Mouse (Mus musculus) liver, postnatal 0 days (tissue): ENCODE data around the gene Gigyf2. TPM values are rescaled to one million over a fixed set of nuclear protein-coding genes. Genes with fewer than 3 reads are reported as not detected.

Experiments
- ATAC-seq: fragments of 200-750 bp; cut with Nextera tagmentation; 2 replicates; pipeline ENCODE4 v1.8.0; 2017; ENCODE audit warnings: mild to moderate bottlenecking, moderate library complexity
- DNase-seq: peaks from one replicate; pipeline ENCODE4 v3.0.0-alpha.2; 2016
- H3K27ac ChIP-seq: fragments of 300-500 bp; sonication (generic); 2 replicates; pipeline ENCODE4 v1.5.1; 2014; ENCODE audit warnings: antibody characterized with exemption, moderate library complexity, mild to moderate bottlenecking, low read depth
- H3K27me3 ChIP-seq: fragments of 300-500 bp; sonication (generic); 2 replicates; pipeline ENCODE4 v1.6.1; 2014; ENCODE audit warnings: low read length, control low read depth, mixed read lengths; ENCODE audit not compliant: insufficient read depth
- H3K36me3 ChIP-seq: fragments of 300-500 bp; sonication (generic); replicated peaks from 2 replicates; pipeline ENCODE4 v1.6.1; 2014; ENCODE audit warnings: mild to moderate bottlenecking, control low read depth, low read length, moderate library complexity, mixed read lengths; ENCODE audit not compliant: insufficient read depth
- H3K4me1 ChIP-seq: fragments of 300-500 bp; sonication (generic); 2 replicates; pipeline ENCODE4 v1.6.1; 2014; ENCODE audit warnings: antibody characterized with exemption, mild to moderate bottlenecking, control low read depth; ENCODE audit not compliant: insufficient read depth
- H3K4me2 ChIP-seq: fragments of 300-500 bp; sonication (generic); 2 replicates; pipeline ENCODE4 v1.6.1; 2014; ENCODE audit warnings: low read depth, mild to moderate bottlenecking, low read length, moderate library complexity, mixed read lengths
- H3K4me3 ChIP-seq: fragments of 300-500 bp; sonication (generic); 2 replicates; pipeline ENCODE4 v1.5.1; 2014; ENCODE audit warnings: low read depth, low read length
- H3K9ac ChIP-seq: fragments of 300-500 bp; sonication (generic); replicated peaks from 2 replicates; pipeline ENCODE4 v1.6.1; 2014; ENCODE audit warnings: mild to moderate bottlenecking, moderate library complexity
- H3K9me3 ChIP-seq: fragments of 300-500 bp; sonication (generic); 2 replicates; pipeline ENCODE4 v1.6.1; 2016; ENCODE audit warnings: mild to moderate bottlenecking, control low read depth, low read length, mixed read lengths
- CTCF ChIP-seq: sonication (generic); IDR thresholded peaks from 2 replicates; pipeline ENCODE4 v1.5.1; 2016; ENCODE audit warnings: antibody characterized with exemption, low read depth
- EP300 ChIP-seq: IDR thresholded peaks from 2 replicates; pipeline ENCODE4 v1.6.1; 2016; ENCODE audit warnings: antibody characterized with exemption, low read depth, mild to moderate bottlenecking
- WGBS: fragments of 180-500 bp; shearing (Covaris S2); extraction: QIAGEN DNeasy Blood & Tissue Kit; methylation state at CpG from one replicate; pipeline ENCODE4 v1.1.7; 2014; ENCODE audit not compliant: insufficient replicate concordance; 5-methylcytosine and 5-hydroxymethylcytosine counted together
- polyA plus RNA-seq: library from polyadenylated mRNA; unstranded; fragments of >200 nt; fragmentation: Nextera tagmentation; extraction: Ambion mirVana; gene quantifications from 2 replicates; pipeline ENCODE4 v1.2.1, GENCODE M21; 2015

Gigyf2 gene
- polyA plus RNA-seq, 1 experiment from 2014 or later: 13.3 TPM

GRCm38 (mm10) chr1:87486386-87486785, 159.6 kb downstream of the Gigyf2 start:
- Histone ChIP-seq H3K9ac (no peak overlapping the region), H3K4me1 (no peaks in the 10 kb centered on the region), H3K4me3 (no peak overlapping the region), H3K4me2 (no peak overlapping the region), H3K27me3 (no peaks in the 10 kb centered on the region), H3K27ac (no peak overlapping the region), H3K9me3 (no peaks in the 10 kb centered on the region), H3K36me3 (peaks cover 5% of the 10 kb centered on the region; the same call in 1 of the 2 replicates)
- ATAC-seq (no peak), DNase-seq (no peak)
- TF ChIP-seq CTCF: no peak
- no peak for TF ChIP-seq EP300
- WGBS: 65% methylated on average over 6 of the region's 6 CpGs

- 69% methylated on average over 3 of the region's 3 CpGs for WGBS
- DNase-seq: no peak
Measured at GRCm38 (mm10) chr1:87492285-87492684, 165.5 kb downstream of the Gigyf2 start.

GRCm38 (mm10) chr1:87493542-87493941, 166.7 kb downstream of the Gigyf2 start:
- Histone ChIP-seq H3K4me1 (no peaks in the 10 kb centered on the region), H3K9me3 (no peaks in the 10 kb centered on the region), H3K4me3 (no peak overlapping the region), H3K27me3 (no peaks in the 10 kb centered on the region), H3K27ac (no peak overlapping the region), H3K36me3 (no peaks in the 10 kb centered on the region), H3K9ac (no peak overlapping the region), H3K4me2 (no peak overlapping the region)
- ATAC-seq (no peak), DNase-seq (no peak)
- no peak for TF ChIP-seq CTCF
- no peak for TF ChIP-seq EP300
- WGBS: 66% methylated on average over 4 of the region's 4 CpGs

More at GRCm38 (mm10) chr1:87492285-87492684, 165.5 kb downstream of the Gigyf2 start:
- Histone ChIP-seq H3K4me2 (no peak overlapping the region), H3K27me3 (no peaks in the 10 kb centered on the region), H3K9me3 (no peaks in the 10 kb centered on the region), H3K9ac (no peak overlapping the region), H3K4me3 (no peak overlapping the region), H3K4me1 (no peaks in the 10 kb centered on the region), H3K36me3 (peaks cover 5% of the 10 kb centered on the region; the same call in 1 of the 2 replicates), H3K27ac (no peak overlapping the region)
- no peak for TF ChIP-seq CTCF
- TF ChIP-seq EP300: no peak
- no peak for ATAC-seq

Other genes with a start within 250 kb of the Gigyf2 start
- not detected in 2 replicates for gene Alppl2, start 237.1 kb upstream of the Gigyf2 start, polyA plus RNA-seq
- gene Alpi, start 225.4 kb upstream of the Gigyf2 start, polyA plus RNA-seq: not detected in 2 replicates
- not detected in 2 replicates for gene Akp3, start 202.0 kb upstream of the Gigyf2 start, polyA plus RNA-seq
- gene Ecel1, start 170.5 kb upstream of the Gigyf2 start, polyA plus RNA-seq: 0.16 and 0.32 TPM in 2 replicates
- gene Prss56, start 143.7 kb upstream of the Gigyf2 start, polyA plus RNA-seq: not detected in 2 replicates
- 0.04 TPM in 1 of 2 replicates, not detected in the other for gene Chrnd, start 136.4 kb upstream of the Gigyf2 start, polyA plus RNA-seq
- gene Chrng, start 122.3 kb upstream of the Gigyf2 start, polyA plus RNA-seq: 0.19 TPM in 1 of 2 replicates, not detected in the other
- 84.7 and 91.7 TPM in 2 replicates for gene Eif4e2, start 113.1 kb upstream of the Gigyf2 start, polyA plus RNA-seq
- gene Efhd1, start 62.6 kb upstream of the Gigyf2 start, polyA plus RNA-seq: 0.24 and 0.26 TPM in 2 replicates
- not detected in 2 replicates for gene Kcnj13, start 67.7 kb downstream of the Gigyf2 start, polyA plus RNA-seq
- gene Snorc, start 143.3 kb downstream of the Gigyf2 start, polyA plus RNA-seq: 0.25 and 0.34 TPM in 2 replicates
- gene Neu2, start 182.9 kb downstream of the Gigyf2 start, polyA plus RNA-seq: 0.54 and 0.67 TPM in 2 replicates
- 5.6 and 7.9 TPM in 2 replicates for gene Ngef, start 246.9 kb downstream of the Gigyf2 start, polyA plus RNA-seq